Mouse (Mus musculus): ENCODE results near the gene Ssbp1.

Ssbp1 gene

GRCm38 (mm10) chr6:40465710-40466109 lies 5.4 kb upstream of the Ssbp1 start:
- DNase-seq (ENCODE audit: low spot score), result no peak

- DNase-seq (ENCODE audit: low spot score), result peak; percentile 7
Observed at GRCm38 (mm10) chr6:40471720-40472010, 513 bp downstream of the Ssbp1 start.

GRCm38 (mm10) chr6:40476132-40476531 lies 5.0 kb downstream of the Ssbp1 start:
- DNase-seq (ENCODE audit: low spot score), result no peak

GRCm38 (mm10) chr6:40479705-40480104 lies 8.6 kb downstream of the Ssbp1 start:
- DNase-seq (ENCODE audit: low spot score), result no peak

- no peak for DNase-seq (ENCODE audit: low spot score)
Observed at GRCm38 (mm10) chr6:40482318-40482717, 11.2 kb downstream of the Ssbp1 start.

GRCm38 (mm10) chr6:40490933-40491332 lies 19.8 kb downstream of the Ssbp1 start, which contains the start of gene Tas2r137:
TSS of gene Tas2r137 (plus strand) at chr6:40491233.
- no peak for DNase-seq (ENCODE audit: low spot score)

- DNase-seq (ENCODE audit: low spot score), result no peak
Observed at GRCm38 (mm10) chr6:40493229-40493628, 22.1 kb downstream of the Ssbp1 start, which contains the start of gene Tas2r108. TSS of gene Tas2r108 (plus strand) at chr6:40493529.

- no peak for DNase-seq (ENCODE audit: low spot score)
Observed at GRCm38 (mm10) chr6:40519408-40519807, 48.3 kb downstream of the Ssbp1 start, which contains the start of gene Prss37. TSS of gene Prss37 (minus strand) at chr6:40519508.

Data from embryo, embryonic 10 days (tissue).